Mouse (Mus musculus) intestine, embryonic 15.5 days (tissue): ENCODE results near the gene Cep44. TPM values are rescaled to one million over a fixed set of nuclear protein-coding genes. Genes with fewer than 3 reads are reported as not detected.

Experiments
- polyA plus RNA-seq: library from polyadenylated mRNA; unstranded; fragments of >200 nt; fragmentation: Nextera tagmentation; extraction: Ambion mirVana; gene quantifications from 2 replicates; pipeline ENCODE4 v1.2.1, GENCODE M21; 2015

Cep44 gene
- polyA plus RNA-seq, 1 experiment from 2014 or later: 28.7 TPM

Other genes starting within 250 kb of the Cep44 start
- 40.4 and 41.6 TPM in 2 replicates for gene Fbxo8, start within 50 bp of the Cep44 start, polyA plus RNA-seq